Mouse (Mus musculus) hindbrain, embryonic 16.5 days (tissue): ENCODE measurements around the gene Sord. TPM values are rescaled to one million over a fixed set of nuclear protein-coding genes. Genes with fewer than 3 reads are reported as not detected.

Source experiments
- ATAC-seq: fragments of 200-750 bp; cut with Nextera tagmentation; 2 replicates; pipeline ENCODE4 v1.8.0; 2017; ENCODE audit warnings: moderate TSS enrichment, moderate library complexity
- H3K27ac ChIP-seq: fragments of 300-500 bp; sonication (generic); 2 replicates; pipeline ENCODE4 v1.5.1; 2014; ENCODE audit warnings: low read depth, mild to moderate bottlenecking, control low read depth, low read length, moderate library complexity
- H3K27me3 ChIP-seq: fragments of 300-500 bp; sonication (generic); replicated peaks from 2 replicates; pipeline ENCODE4 v1.6.1; 2014; ENCODE audit warnings: low read length; ENCODE audit not compliant: control insufficient read depth, insufficient read depth
- H3K36me3 ChIP-seq: fragments of 300-500 bp; sonication (generic); 2 replicates; pipeline ENCODE4 v1.6.1; 2014; ENCODE audit warnings: mild to moderate bottlenecking, low read length, moderate library complexity, mixed read lengths; ENCODE audit not compliant: control insufficient read depth, insufficient read depth
- H3K4me1 ChIP-seq: fragments of 300-500 bp; sonication (generic); 2 replicates; pipeline ENCODE4 v1.6.1; 2014; ENCODE audit warnings: low read depth, low read length; ENCODE audit not compliant: control insufficient read depth, insufficient read depth
- H3K4me2 ChIP-seq: fragments of 300-500 bp; sonication (generic); 2 replicates; pipeline ENCODE4 v1.6.1; 2014; ENCODE audit warnings: mild to moderate bottlenecking, low read length, control low read depth, moderate library complexity
- H3K4me3 ChIP-seq: fragments of 300-500 bp; sonication (generic); 2 replicates; pipeline ENCODE4 v1.5.1; 2014; ENCODE audit warnings: mild to moderate bottlenecking, low read length, control low read depth, moderate library complexity
- H3K9ac ChIP-seq: fragments of 300-500 bp; sonication (generic); 2 replicates; pipeline ENCODE4 v1.6.1; 2014; ENCODE audit warnings: low read depth, mild to moderate bottlenecking, control low read depth, low read length, moderate library complexity
- H3K9me3 ChIP-seq: fragments of 300-500 bp; sonication (generic); 2 replicates; pipeline ENCODE4 v1.6.1; 2014; ENCODE audit warnings: mild to moderate bottlenecking, low read length, moderate library complexity; ENCODE audit not compliant: control insufficient read depth
- WGBS: fragments of 180-500 bp; shearing (Covaris S2); extraction: QIAGEN DNeasy Blood & Tissue Kit; methylation state at CpG from one replicate; pipeline ENCODE4 v1.1.7; 2014; 5-methylcytosine and 5-hydroxymethylcytosine counted together
- polyA plus RNA-seq: library from polyadenylated mRNA; unstranded; fragments of >200 nt; fragmentation: Nextera tagmentation; extraction: Ambion mirVana; gene quantifications from 2 replicates; pipeline ENCODE4 v1.2.1, GENCODE M21; 2015

The Sord gene
- polyA plus RNA-seq, 1 experiment from 2014 or later, result 29.7 TPM

- 0% methylated on average over 13 of the region's 13 CpGs for WGBS
- ATAC-seq, result no peak
- Histone ChIP-seq H3K27ac (no peak within 1 kb of the TSS), H3K4me1 (peaks cover 39% of the 10 kb centered on the region), H3K9ac (no peak within 1 kb of the TSS), H3K4me3 (peak within 1 kb of the TSS; percentile 30), H3K27me3 (peaks cover 49% of the 10 kb centered on the region), H3K9me3 (no peaks in the 10 kb centered on the region), H3K4me2 (peak within 1 kb of the TSS; percentile 48), H3K36me3 (no peaks in the 10 kb centered on the region)
Measured at GRCm38 (mm10) chr2:122298096-122298499, 63.5 kb downstream of the Sord start, which contains the start of gene Duox2. TSS of gene Duox2 (minus strand) at chr2:122298449.

GRCm38 (mm10) chr2:122298596-122299490, 64.3 kb downstream of the Sord start, which contains the start of gene Duoxa2:
TSS of gene Duoxa2 (plus strand) at chr2:122298900.
- Histone ChIP-seq H3K4me2 (peak within 1 kb of the TSS; percentile 48), H3K4me1 (peaks cover 39% of the 10 kb centered on the region), H3K27me3 (peaks cover 43% of the 10 kb centered on the region), H3K9ac (no peak within 1 kb of the TSS), H3K27ac (no peak within 1 kb of the TSS), H3K9me3 (no peaks in the 10 kb centered on the region), H3K36me3 (no peaks in the 10 kb centered on the region), H3K4me3 (peak within 1 kb of the TSS; percentile 30)
- WGBS, result under 1% methylated on average over 43 of the region's 43 CpGs
- no peak for ATAC-seq

- H3K36me3 ChIP-seq, result no peaks in the 10 kb centered on the region
- no peak overlapping the region for H3K4me3 ChIP-seq
- H3K9me3 ChIP-seq, result no peaks in the 10 kb centered on the region
- H3K4me1 ChIP-seq, result peaks cover 39% of the 10 kb centered on the region
- peaks cover 35% of the 10 kb centered on the region for H3K27me3 ChIP-seq
- ATAC-seq, result no peak
- no peak overlapping the region for H3K27ac ChIP-seq
- no peak overlapping the region; the same call in 1 of the 2 replicates for H3K4me2 ChIP-seq
- H3K9ac ChIP-seq, result no peak overlapping the region
- WGBS, result 8% methylated on average over 14 of the region's 14 CpGs
Measured at GRCm38 (mm10) chr2:122299911-122300655, 65.5 kb downstream of the Sord start.

- 3% methylated on average over 14 of the region's 14 CpGs for WGBS
- Histone ChIP-seq H3K9me3 (no peaks in the 10 kb centered on the region), H3K9ac (no peak overlapping the region), H3K4me2 (peak overlapping the region; percentile 94), H3K36me3 (no peaks in the 10 kb centered on the region), H3K27me3 (peaks cover 29% of the 10 kb centered on the region), H3K4me1 (peaks cover 39% of the 10 kb centered on the region), H3K4me3 (no peak overlapping the region; the same call in 1 of the 2 replicates), H3K27ac (no peak overlapping the region)
- ATAC-seq, result no peak
Measured at GRCm38 (mm10) chr2:122300656-122301020, 66.1 kb downstream of the Sord start.

- H3K9me3 ChIP-seq, result no peaks in the 10 kb centered on the region
- WGBS, result under 1% methylated on average over 47 of the region's 48 CpGs
- H3K36me3 ChIP-seq, result no peaks in the 10 kb centered on the region
- H3K27ac ChIP-seq, result no peak overlapping the region
- H3K4me1 ChIP-seq, result peaks cover 39% of the 10 kb centered on the region
- peak overlapping the region; percentile 94 for H3K4me2 ChIP-seq
- peaks cover 28% of the 10 kb centered on the region for H3K27me3 ChIP-seq
- H3K4me3 ChIP-seq, result peak overlapping the region; percentile 49
- ATAC-seq, result peak; percentile 60
- peak overlapping the region; percentile 66 for H3K9ac ChIP-seq
Measured at GRCm38 (mm10) chr2:122301081-122301920, 66.8 kb downstream of the Sord start.

GRCm38 (mm10) chr2:122301921-122302573, 67.5 kb downstream of the Sord start:
- ATAC-seq, result no peak
- H3K4me1 ChIP-seq, result peaks cover 39% of the 10 kb centered on the region
- H3K27ac ChIP-seq, result no peak overlapping the region
- WGBS, result 6% methylated on average over 23 of the region's 23 CpGs
- H3K36me3 ChIP-seq, result no peaks in the 10 kb centered on the region
- peak overlapping the region; percentile 66 for H3K9ac ChIP-seq
- peak overlapping the region; percentile 94 for H3K4me2 ChIP-seq
- H3K4me3 ChIP-seq, result peak overlapping the region; percentile 49
- peaks cover 28% of the 10 kb centered on the region for H3K27me3 ChIP-seq
- no peaks in the 10 kb centered on the region for H3K9me3 ChIP-seq

- H3K4me1 ChIP-seq, result peaks cover 33% of the 10 kb centered on the region
- no peak overlapping the region for H3K4me3 ChIP-seq
- H3K9ac ChIP-seq, result no peak overlapping the region
- peaks cover 24% of the 10 kb centered on the region for H3K27me3 ChIP-seq
- ATAC-seq, result peak; percentile 67; the same call in 1 of the 2 replicates
- no peak overlapping the region for H3K27ac ChIP-seq
- no peaks in the 10 kb centered on the region for H3K9me3 ChIP-seq
- peak overlapping the region; percentile 94; the same call in 1 of the 2 replicates for H3K4me2 ChIP-seq
- no peaks in the 10 kb centered on the region for H3K36me3 ChIP-seq
- WGBS, result 16% methylated on average over 9 of the region's 9 CpGs
Measured at GRCm38 (mm10) chr2:122302574-122303241, 68.2 kb downstream of the Sord start.

GRCm38 (mm10) chr2:122304544-122304943, 70.0 kb downstream of the Sord start:
- H3K27me3 ChIP-seq, result peaks cover 13% of the 10 kb centered on the region
- no peak overlapping the region for H3K4me2 ChIP-seq
- peaks cover 19% of the 10 kb centered on the region for H3K4me1 ChIP-seq
- WGBS, result 91% methylated on average over 6 of the region's 6 CpGs
- H3K9ac ChIP-seq, result no peak overlapping the region
- no peak for ATAC-seq
- no peak overlapping the region for H3K4me3 ChIP-seq
- H3K36me3 ChIP-seq, result no peaks in the 10 kb centered on the region
- H3K27ac ChIP-seq, result no peak overlapping the region
- no peaks in the 10 kb centered on the region for H3K9me3 ChIP-seq
